Mouse (Mus musculus): Measurements from ENCODE around the gene Iqch. TPM values are rescaled to one million over a fixed set of nuclear protein-coding genes. Genes with fewer than 3 reads are reported as not detected.

Gene Iqch
- polyA plus RNA-seq, 1 experiment from 2014 or later: 0.21 TPM

- no peaks in the 10 kb centered on the region for H3K36me3 ChIP-seq (ENCODE audit: control insufficient read depth, insufficient read depth, low read length)
- H3K27ac ChIP-seq (ENCODE audit: low read length): no peak overlapping the region
- H3K4me1 ChIP-seq (replicated peaks; ENCODE audit: control insufficient read depth, insufficient read depth, low read length): no peaks in the 10 kb centered on the region; the same call in 1 of the 2 replicates
- no peak overlapping the region for H3K4me2 ChIP-seq (ENCODE audit: low read depth, low read length)
- no peak for ATAC-seq (ENCODE audit: low read depth)
- H3K9ac ChIP-seq (ENCODE audit: low read length): no peak overlapping the region
- H3K4me3 ChIP-seq (ENCODE audit: low read length): no peak overlapping the region
- 25% methylated on average over 7 of the region's 7 CpGs for WGBS
- no peaks in the 10 kb centered on the region; the same call in 1 of the 2 replicates for H3K9me3 ChIP-seq (ENCODE audit: control insufficient read depth, low read length)
- no peaks in the 10 kb centered on the region for H3K27me3 ChIP-seq (ENCODE audit: control insufficient read depth, insufficient read depth, low read depth, low read length)
Measured at GRCm38 (mm10) chr9:63534371-63534780, 67.9 kb downstream of the Iqch start.

- H3K9me3 ChIP-seq (ENCODE audit: control insufficient read depth, low read length): no peaks in the 10 kb centered on the region; the same call in 1 of the 2 replicates
- H3K36me3 ChIP-seq (ENCODE audit: control insufficient read depth, insufficient read depth, low read length): no peaks in the 10 kb centered on the region
- H3K9ac ChIP-seq (ENCODE audit: low read length): no peak overlapping the region
- H3K4me3 ChIP-seq (ENCODE audit: low read length): no peak overlapping the region
- H3K27me3 ChIP-seq (ENCODE audit: control insufficient read depth, insufficient read depth, low read depth, low read length): no peaks in the 10 kb centered on the region
- H3K4me1 ChIP-seq (replicated peaks; ENCODE audit: control insufficient read depth, insufficient read depth, low read length): no peaks in the 10 kb centered on the region; the same call in 1 of the 2 replicates
- WGBS: 52% methylated on average over 9 of the region's 9 CpGs
- no peak overlapping the region for H3K27ac ChIP-seq (ENCODE audit: low read length)
- ATAC-seq (ENCODE audit: low read depth): no peak
- H3K4me2 ChIP-seq (ENCODE audit: low read depth, low read length): no peak overlapping the region
Measured at GRCm38 (mm10) chr9:63532966-63533711, 69.2 kb downstream of the Iqch start.

- no peak overlapping the region for H3K9ac ChIP-seq (ENCODE audit: low read length)
- H3K27me3 ChIP-seq (ENCODE audit: control insufficient read depth, insufficient read depth, low read depth, low read length): no peaks in the 10 kb centered on the region
- no peak overlapping the region for H3K27ac ChIP-seq (ENCODE audit: low read length)
- H3K4me1 ChIP-seq (replicated peaks; ENCODE audit: control insufficient read depth, insufficient read depth, low read length): no peaks in the 10 kb centered on the region
- no peak overlapping the region for H3K4me2 ChIP-seq (ENCODE audit: low read depth, low read length)
- no peaks in the 10 kb centered on the region for H3K9me3 ChIP-seq (ENCODE audit: control insufficient read depth, low read length)
- no peak overlapping the region for H3K4me3 ChIP-seq (ENCODE audit: low read length)
- H3K36me3 ChIP-seq (ENCODE audit: control insufficient read depth, insufficient read depth, low read length): no peaks in the 10 kb centered on the region
- no peak for ATAC-seq (ENCODE audit: low read depth)
- 86% methylated on average over 2 of the region's 2 CpGs for WGBS
Measured at GRCm38 (mm10) chr9:63523937-63524253, 78.4 kb downstream of the Iqch start.

GRCm38 (mm10) chr9:63523251-63523936, 78.9 kb downstream of the Iqch start:
- H3K9me3 ChIP-seq (ENCODE audit: control insufficient read depth, low read length): no peaks in the 10 kb centered on the region

GRCm38 (mm10) chr9:63512851-63513250, 89.4 kb downstream of the Iqch start:
- Histone ChIP-seq H3K4me3 (ENCODE audit: low read length) (no peak overlapping the region), H3K4me1 (replicated peaks; ENCODE audit: control insufficient read depth, insufficient read depth, low read length) (no peaks in the 10 kb centered on the region), H3K36me3 (ENCODE audit: control insufficient read depth, insufficient read depth, low read length) (no peaks in the 10 kb centered on the region), H3K9me3 (ENCODE audit: control insufficient read depth, low read length) (no peaks in the 10 kb centered on the region), H3K9ac (ENCODE audit: low read length) (no peak overlapping the region), H3K4me2 (ENCODE audit: low read depth, low read length) (no peak overlapping the region), H3K27me3 (ENCODE audit: control insufficient read depth, insufficient read depth, low read depth, low read length) (no peaks in the 10 kb centered on the region), H3K27ac (ENCODE audit: low read length) (no peak overlapping the region)
- no peak for ATAC-seq (ENCODE audit: low read depth)
- 43% methylated on average over 5 of the region's 5 CpGs for WGBS

More at GRCm38 (mm10) chr9:63523251-63523936, 78.9 kb downstream of the Iqch start:
- no peaks in the 10 kb centered on the region for H3K36me3 ChIP-seq (ENCODE audit: control insufficient read depth, insufficient read depth, low read length)
- no peak overlapping the region for H3K9ac ChIP-seq (ENCODE audit: low read length)
- H3K4me2 ChIP-seq (ENCODE audit: low read depth, low read length): no peak overlapping the region
- H3K4me3 ChIP-seq (ENCODE audit: low read length): no peak overlapping the region
- no peak for ATAC-seq (ENCODE audit: low read depth)
- no peaks in the 10 kb centered on the region for H3K27me3 ChIP-seq (ENCODE audit: control insufficient read depth, insufficient read depth, low read depth, low read length)
- H3K4me1 ChIP-seq (replicated peaks; ENCODE audit: control insufficient read depth, insufficient read depth, low read length): no peaks in the 10 kb centered on the region
- 82% methylated on average over 14 of the region's 14 CpGs for WGBS
- H3K27ac ChIP-seq (ENCODE audit: low read length): no peak overlapping the region

GRCm38 (mm10) chr9:63511034-63511433, 91.3 kb downstream of the Iqch start:
- Histone ChIP-seq H3K36me3 (ENCODE audit: control insufficient read depth, insufficient read depth, low read length) (no peaks in the 10 kb centered on the region), H3K9ac (ENCODE audit: low read length) (no peak overlapping the region), H3K27ac (ENCODE audit: low read length) (no peak overlapping the region), H3K9me3 (ENCODE audit: control insufficient read depth, low read length) (no peaks in the 10 kb centered on the region), H3K27me3 (ENCODE audit: control insufficient read depth, insufficient read depth, low read depth, low read length) (no peaks in the 10 kb centered on the region), H3K4me1 (replicated peaks; ENCODE audit: control insufficient read depth, insufficient read depth, low read length) (no peaks in the 10 kb centered on the region), H3K4me2 (ENCODE audit: low read depth, low read length) (no peak overlapping the region), H3K4me3 (ENCODE audit: low read length) (no peak overlapping the region)
- WGBS: 59% methylated on average over 4 of the region's 4 CpGs
- ATAC-seq (ENCODE audit: low read depth): no peak

GRCm38 (mm10) chr9:63507110-63507509, 95.2 kb downstream of the Iqch start:
- Histone ChIP-seq H3K4me3 (ENCODE audit: low read length) (no peak overlapping the region), H3K27ac (ENCODE audit: low read length) (no peak overlapping the region), H3K4me1 (replicated peaks; ENCODE audit: control insufficient read depth, insufficient read depth, low read length) (no peaks in the 10 kb centered on the region), H3K9me3 (ENCODE audit: control insufficient read depth, low read length) (no peaks in the 10 kb centered on the region), H3K27me3 (ENCODE audit: control insufficient read depth, insufficient read depth, low read depth, low read length) (no peaks in the 10 kb centered on the region), H3K4me2 (ENCODE audit: low read depth, low read length) (no peak overlapping the region), H3K36me3 (ENCODE audit: control insufficient read depth, insufficient read depth, low read length) (no peaks in the 10 kb centered on the region), H3K9ac (ENCODE audit: low read length) (no peak overlapping the region)
- no peak for ATAC-seq (ENCODE audit: low read depth)
- 67% methylated on average over 8 of the region's 8 CpGs for WGBS

GRCm38 (mm10) chr9:63503890-63504289, 98.4 kb downstream of the Iqch start:
- WGBS: 58% methylated on average over 2 of the region's 2 CpGs
- no peaks in the 10 kb centered on the region for H3K36me3 ChIP-seq (ENCODE audit: control insufficient read depth, insufficient read depth, low read length)
- ATAC-seq (ENCODE audit: low read depth): no peak
- no peak overlapping the region for H3K27ac ChIP-seq (ENCODE audit: low read length)
- no peak overlapping the region for H3K4me2 ChIP-seq (ENCODE audit: low read depth, low read length)
- H3K27me3 ChIP-seq (ENCODE audit: control insufficient read depth, insufficient read depth, low read depth, low read length): no peaks in the 10 kb centered on the region
- no peak overlapping the region for H3K9ac ChIP-seq (ENCODE audit: low read length)
- no peaks in the 10 kb centered on the region for H3K9me3 ChIP-seq (ENCODE audit: control insufficient read depth, low read length)
- H3K4me1 ChIP-seq (replicated peaks; ENCODE audit: control insufficient read depth, insufficient read depth, low read length): no peaks in the 10 kb centered on the region
- H3K4me3 ChIP-seq (ENCODE audit: low read length): no peak overlapping the region

GRCm38 (mm10) chr9:63501516-63501915, 100.8 kb downstream of the Iqch start:
- ATAC-seq (ENCODE audit: low read depth): no peak
- H3K27ac ChIP-seq (ENCODE audit: low read length): no peak overlapping the region
- no peaks in the 10 kb centered on the region for H3K9me3 ChIP-seq (ENCODE audit: control insufficient read depth, low read length)
- no peak overlapping the region for H3K4me3 ChIP-seq (ENCODE audit: low read length)
- no peaks in the 10 kb centered on the region for H3K4me1 ChIP-seq (replicated peaks; ENCODE audit: control insufficient read depth, insufficient read depth, low read length)
- no peak overlapping the region for H3K9ac ChIP-seq (ENCODE audit: low read length)
- H3K4me2 ChIP-seq (ENCODE audit: low read depth, low read length): no peak overlapping the region
- H3K27me3 ChIP-seq (ENCODE audit: control insufficient read depth, insufficient read depth, low read depth, low read length): no peaks in the 10 kb centered on the region
- no peaks in the 10 kb centered on the region for H3K36me3 ChIP-seq (ENCODE audit: control insufficient read depth, insufficient read depth, low read length)
- 94% methylated on average over 1 of the region's 1 CpGs for WGBS
